In genomic region chr12:41097406-41097805, GRCm38 (mm10) we compare ENCODE assay signal across 8 mouse cellular contexts.
DNase-seq lines count a peak whose midpoint lies in the region; ATAC-seq and TF ChIP-seq lines count a peak whose summit lies in the region.

No protein-coding gene starts in this region.

- H3K36me3 ChIP-seq in forebrain, embryonic 14.5 days (ENCODE audit: control insufficient read depth, insufficient read depth, low read length): no peaks in the 10 kb centered on the region
- no peaks in the 10 kb centered on the region for H3K36me3 ChIP-seq in forebrain, embryonic 10.5 days (replicated peaks)
- H3K36me3 ChIP-seq in testis, adult 2 months (ENCODE audit: control insufficient read depth, insufficient read depth, low read length): no peaks in the 10 kb centered on the region
- no peaks in the 10 kb centered on the region for H3K36me3 ChIP-seq in embryonic facial prominence, embryonic 11.5 days (replicated peaks; ENCODE audit: control insufficient read depth, insufficient read depth, low read depth, low read length)
- H3K36me3 ChIP-seq in limb, embryonic 11.5 days (ENCODE audit: control insufficient read depth, insufficient read depth, low read length): no peaks in the 10 kb centered on the region

- H3K9me3 ChIP-seq in forebrain, embryonic 14.5 days (replicated peaks; ENCODE audit: control insufficient read depth, low read length): no peaks in the 10 kb centered on the region
- H3K9me3 ChIP-seq in forebrain, embryonic 10.5 days: no peaks in the 10 kb centered on the region
- H3K9me3 ChIP-seq in embryonic facial prominence, embryonic 11.5 days (replicated peaks; ENCODE audit: control insufficient read depth, low read length): no peaks in the 10 kb centered on the region
- no peaks in the 10 kb centered on the region for H3K9me3 ChIP-seq in limb, embryonic 11.5 days (ENCODE audit: control insufficient read depth, low read length)

- peak; percentile 53; the same call in 1 of the 2 replicates for TF ChIP-seq CTCF in testis, adult 2 months (IDR thresholded peaks at IDR 0.05; ENCODE audit: control insufficient read depth, insufficient read depth, insufficient replicate concordance, low read depth, low read length)

- H3K27me3 ChIP-seq in forebrain, embryonic 14.5 days (replicated peaks; ENCODE audit: control insufficient read depth, insufficient read depth, low read length): no peaks in the 10 kb centered on the region
- H3K27me3 ChIP-seq in forebrain, embryonic 10.5 days (ENCODE audit: poor library complexity, severe bottlenecking): no peaks in the 10 kb centered on the region
- H3K27me3 ChIP-seq in testis, adult 2 months (ENCODE audit: control insufficient read depth, insufficient read depth, low read length): no peaks in the 10 kb centered on the region
- no peaks in the 10 kb centered on the region for H3K27me3 ChIP-seq in embryonic facial prominence, embryonic 11.5 days (ENCODE audit: control insufficient read depth, insufficient read depth, low read length)
- no peaks in the 10 kb centered on the region for H3K27me3 ChIP-seq in limb, embryonic 11.5 days (ENCODE audit: control insufficient read depth, insufficient read depth, low read length)

- H3K4me2 ChIP-seq in forebrain, embryonic 14.5 days (ENCODE audit: low read length): no peak overlapping the region
- H3K4me2 ChIP-seq in embryonic facial prominence, embryonic 11.5 days (ENCODE audit: low read depth, low read length): no peak overlapping the region
- H3K4me2 ChIP-seq in limb, embryonic 11.5 days (ENCODE audit: low read depth, severe bottlenecking): no peak overlapping the region

- ATAC-seq in forebrain, embryonic 14.5 days: 0 out of 2 replicates have a peak, but pooled peaks have one; percentile 50
- no peak for ATAC-seq in embryonic facial prominence, embryonic 11.5 days (replicated peaks; ENCODE audit: insufficient number of reproducible peaks, low FRiP score, low TSS enrichment, low read depth)
- ATAC-seq in limb, embryonic 11.5 days (ENCODE audit: insufficient number of reproducible peaks, low FRiP score, low TSS enrichment, low read depth): no peak

- no peak overlapping the region for H3K9ac ChIP-seq in forebrain, embryonic 14.5 days (ENCODE audit: low read length)
- H3K9ac ChIP-seq in embryonic facial prominence, embryonic 11.5 days (replicated peaks; ENCODE audit: low read length): no peak overlapping the region
- H3K9ac ChIP-seq in limb, embryonic 11.5 days (ENCODE audit: low read length): no peak overlapping the region

- no peak for TF ChIP-seq POLR2A in testis, adult 2 months (IDR thresholded peaks at IDR 0.05; ENCODE audit: control insufficient read depth, low read depth, low read length)

- WGBS in forebrain, embryonic 14.5 days: 56% methylated on average over 5 of the region's 5 CpGs
- 54% methylated on average over 5 of the region's 5 CpGs for WGBS in forebrain, embryonic 10.5 days
- 51% methylated on average over 5 of the region's 5 CpGs for WGBS in embryonic facial prominence, embryonic 11.5 days
- 48% methylated on average over 5 of the region's 5 CpGs for WGBS in limb, embryonic 11.5 days

- H3K4me3 ChIP-seq in forebrain, embryonic 14.5 days (ENCODE audit: low read depth, low read length): no peak overlapping the region
- H3K4me3 ChIP-seq in forebrain, embryonic 10.5 days: no peak overlapping the region
- no peak overlapping the region for H3K4me3 ChIP-seq in testis, adult 2 months (ENCODE audit: control insufficient read depth, low read depth, low read length)
- H3K4me3 ChIP-seq in embryonic facial prominence, embryonic 11.5 days (ENCODE audit: low read depth, low read length): no peak overlapping the region
- H3K4me3 ChIP-seq in limb, embryonic 11.5 days (ENCODE audit: low read depth, low read length): no peak overlapping the region

- no peaks in the 10 kb centered on the region for H3K4me1 ChIP-seq in forebrain, embryonic 14.5 days (ENCODE audit: control insufficient read depth, insufficient read depth, low read length)
- H3K4me1 ChIP-seq in forebrain, embryonic 10.5 days: no peaks in the 10 kb centered on the region
- H3K4me1 ChIP-seq in testis, adult 2 months (ENCODE audit: control insufficient read depth, insufficient read depth, low read length): no peaks in the 10 kb centered on the region
- H3K4me1 ChIP-seq in embryonic facial prominence, embryonic 11.5 days (ENCODE audit: control insufficient read depth, insufficient read depth, low read length): no peaks in the 10 kb centered on the region
- no peaks in the 10 kb centered on the region for H3K4me1 ChIP-seq in limb, embryonic 11.5 days (ENCODE audit: control insufficient read depth, insufficient read depth, low read length)

- peak; percentile 53 for DNase-seq in forebrain, embryonic 14.5 days (ENCODE audit: low spot score)
- no peak for DNase-seq in forebrain, embryonic 10.5 days (ENCODE audit: extremely low spot score, low spot score)
- DNase-seq in testis, postnatal 14 days (ENCODE audit: low spot score): no peak
- DNase-seq in embryonic facial prominence, embryonic 11.5 days (ENCODE audit: low spot score): peak; percentile 65
- DNase-seq in limb, embryonic 11.5 days (ENCODE audit: low spot score): peak; percentile 46
- DNase-seq in spleen, adult 18-20 months: peak; percentile 22 to 62
- no peak for DNase-seq in cerebellum, postnatal 36 days

- no peak overlapping the region for H3K27ac ChIP-seq in forebrain, embryonic 14.5 days (ENCODE audit: low read depth, low read length)
- H3K27ac ChIP-seq in forebrain, embryonic 10.5 days: no peak overlapping the region
- H3K27ac ChIP-seq in testis, adult 2 months (ENCODE audit: control insufficient read depth, insufficient read depth, low read depth, low read length): no peak overlapping the region
- no peak overlapping the region for H3K27ac ChIP-seq in embryonic facial prominence, embryonic 11.5 days (replicated peaks; ENCODE audit: low read depth, low read length)
- H3K27ac ChIP-seq in limb, embryonic 11.5 days (replicated peaks; ENCODE audit: low read depth, low read length): no peak overlapping the region

Comparison
In these comparisons a context has a peak if more than half of its experiments do, and no peak if none do; other contexts are left out.
1. DNase-seq: peak in forebrain, embryonic 14.5 days (single experiment), embryonic facial prominence, embryonic 11.5 days (single experiment), limb, embryonic 11.5 days (single experiment) and spleen, adult 18-20 months (2 of 2); none in forebrain, embryonic 10.5 days (single experiment), testis, postnatal 14 days (single experiment) and cerebellum, postnatal 36 days (0 of 2).